Mouse (Mus musculus): ENCODE results near the gene Zfand3. TPM values are rescaled to one million over a fixed set of nuclear protein-coding genes. Genes with fewer than 3 reads are reported as not detected.

The Zfand3 gene
- polyA plus RNA-seq, 1 experiment from 2014 or later = 51.0 TPM

GRCm38 (mm10) chr17:30116226-30116625, 111.7 kb downstream of the Zfand3 start:
- Histone ChIP-seq H3K4me3 (no peak overlapping the region), H3K9me3 (no peaks in the 10 kb centered on the region), H3K36me3 (replicated peaks) (no peaks in the 10 kb centered on the region), H3K27ac (no peak overlapping the region), H3K9ac (no peak overlapping the region), H3K4me1 (peaks cover 24% of the 10 kb centered on the region), H3K27me3 (replicated peaks) (no peaks in the 10 kb centered on the region), H3K4me2 (no peak overlapping the region)
- 69% methylated on average over 5 of the region's 5 CpGs for WGBS
- no peak for ATAC-seq (replicated peaks)

- no peaks in the 10 kb centered on the region for H3K36me3 ChIP-seq (replicated peaks)
- no peak overlapping the region for H3K4me3 ChIP-seq
- no peaks in the 10 kb centered on the region for H3K27me3 ChIP-seq (replicated peaks)
- WGBS = 68% methylated on average over 5 of the region's 5 CpGs
- H3K9ac ChIP-seq = no peak overlapping the region
- H3K9me3 ChIP-seq = no peaks in the 10 kb centered on the region
- H3K27ac ChIP-seq = no peak overlapping the region
- peaks cover 11% of the 10 kb centered on the region for H3K4me1 ChIP-seq
- no peak overlapping the region for H3K4me2 ChIP-seq
- ATAC-seq (replicated peaks) = no peak
Measured at GRCm38 (mm10) chr17:30118036-30118435, 113.5 kb downstream of the Zfand3 start.

- Histone ChIP-seq H3K4me3 (no peak overlapping the region), H3K9me3 (no peaks in the 10 kb centered on the region), H3K36me3 (replicated peaks) (no peaks in the 10 kb centered on the region), H3K4me2 (no peak overlapping the region), H3K27me3 (replicated peaks) (no peaks in the 10 kb centered on the region), H3K27ac (no peak overlapping the region), H3K4me1 (peaks cover 8% of the 10 kb centered on the region), H3K9ac (no peak overlapping the region)
- WGBS = 93% methylated on average over 3 of the region's 3 CpGs
- no peak for ATAC-seq (replicated peaks)
Measured at GRCm38 (mm10) chr17:30122278-30122677, 117.7 kb downstream of the Zfand3 start.

- ATAC-seq (replicated peaks) = no peak
- 72% methylated on average over 6 of the region's 6 CpGs for WGBS
Measured at GRCm38 (mm10) chr17:30128456-30128855, 123.9 kb downstream of the Zfand3 start.

GRCm38 (mm10) chr17:30129220-30129619, 124.7 kb downstream of the Zfand3 start:
- peaks cover 24% of the 10 kb centered on the region for H3K4me1 ChIP-seq
- H3K27ac ChIP-seq = no peak overlapping the region
- ATAC-seq (replicated peaks) = no peak
- H3K9me3 ChIP-seq = no peaks in the 10 kb centered on the region
- WGBS = 67% methylated on average over 7 of the region's 7 CpGs
- H3K4me2 ChIP-seq = no peak overlapping the region
- no peaks in the 10 kb centered on the region for H3K36me3 ChIP-seq (replicated peaks)
- no peak overlapping the region for H3K9ac ChIP-seq
- no peaks in the 10 kb centered on the region for H3K27me3 ChIP-seq (replicated peaks)
- H3K4me3 ChIP-seq = no peak overlapping the region

More at GRCm38 (mm10) chr17:30128456-30128855, 123.9 kb downstream of the Zfand3 start:
- H3K27ac ChIP-seq = peak overlapping the region; percentile 3; the same call in 1 of the 2 replicates
- H3K9me3 ChIP-seq = no peaks in the 10 kb centered on the region
- H3K4me2 ChIP-seq = no peak overlapping the region
- H3K36me3 ChIP-seq (replicated peaks) = no peaks in the 10 kb centered on the region
- H3K9ac ChIP-seq = no peak overlapping the region
- H3K4me3 ChIP-seq = no peak overlapping the region
- H3K27me3 ChIP-seq (replicated peaks) = no peaks in the 10 kb centered on the region
- peaks cover 21% of the 10 kb centered on the region for H3K4me1 ChIP-seq

- H3K9ac ChIP-seq = no peak overlapping the region
- WGBS = 78% methylated on average over 4 of the region's 4 CpGs
- H3K27ac ChIP-seq = no peak overlapping the region
- H3K4me3 ChIP-seq = no peak overlapping the region
- H3K9me3 ChIP-seq = no peaks in the 10 kb centered on the region
- no peaks in the 10 kb centered on the region for H3K27me3 ChIP-seq (replicated peaks)
- no peak overlapping the region for H3K4me2 ChIP-seq
- peaks cover 27% of the 10 kb centered on the region for H3K4me1 ChIP-seq
- ATAC-seq (replicated peaks) = no peak
- no peaks in the 10 kb centered on the region for H3K36me3 ChIP-seq (replicated peaks)
Measured at GRCm38 (mm10) chr17:30130326-30130725, 125.8 kb downstream of the Zfand3 start.

GRCm38 (mm10) chr17:30133641-30134040, 129.1 kb downstream of the Zfand3 start:
- ATAC-seq (replicated peaks) = no peak
- Histone ChIP-seq H3K27ac (no peak overlapping the region), H3K4me2 (no peak overlapping the region), H3K36me3 (replicated peaks) (no peaks in the 10 kb centered on the region), H3K9me3 (no peaks in the 10 kb centered on the region), H3K9ac (no peak overlapping the region), H3K4me3 (no peak overlapping the region), H3K27me3 (replicated peaks) (no peaks in the 10 kb centered on the region), H3K4me1 (peaks cover 21% of the 10 kb centered on the region)
- WGBS = 89% methylated on average over 12 of the region's 12 CpGs

- H3K9me3 ChIP-seq = no peaks in the 10 kb centered on the region
- ATAC-seq (replicated peaks) = no peak
- no peak overlapping the region for H3K9ac ChIP-seq
- H3K36me3 ChIP-seq (replicated peaks) = no peaks in the 10 kb centered on the region
- no peak overlapping the region for H3K4me2 ChIP-seq
- 74% methylated on average over 10 of the region's 10 CpGs for WGBS
- H3K27me3 ChIP-seq (replicated peaks) = no peaks in the 10 kb centered on the region
- no peak overlapping the region for H3K27ac ChIP-seq
- peaks cover 15% of the 10 kb centered on the region for H3K4me1 ChIP-seq
- no peak overlapping the region for H3K4me3 ChIP-seq
Measured at GRCm38 (mm10) chr17:30134955-30135735, 130.6 kb downstream of the Zfand3 start.

- no peaks in the 10 kb centered on the region for H3K36me3 ChIP-seq (replicated peaks)
- H3K4me3 ChIP-seq = no peak overlapping the region
- H3K4me1 ChIP-seq = peaks cover 8% of the 10 kb centered on the region; the same call in 1 of the 2 replicates
- no peak overlapping the region for H3K4me2 ChIP-seq
- H3K9ac ChIP-seq = no peak overlapping the region
- no peaks in the 10 kb centered on the region for H3K27me3 ChIP-seq (replicated peaks)
- no peak for ATAC-seq (replicated peaks)
- 95% methylated on average over 6 of the region's 6 CpGs for WGBS
- no peaks in the 10 kb centered on the region for H3K9me3 ChIP-seq
- H3K27ac ChIP-seq = no peak overlapping the region
Measured at GRCm38 (mm10) chr17:30135890-30136289, 131.4 kb downstream of the Zfand3 start.

GRCm38 (mm10) chr17:30136684-30137083, 132.2 kb downstream of the Zfand3 start:
- Histone ChIP-seq H3K9me3 (no peaks in the 10 kb centered on the region), H3K27me3 (replicated peaks) (no peaks in the 10 kb centered on the region), H3K4me1 (peaks cover 6% of the 10 kb centered on the region; the same call in 1 of the 2 replicates), H3K27ac (no peak overlapping the region), H3K36me3 (replicated peaks) (no peaks in the 10 kb centered on the region), H3K4me2 (no peak overlapping the region), H3K9ac (no peak overlapping the region), H3K4me3 (no peak overlapping the region)
- no peak for ATAC-seq (replicated peaks)
- 93% methylated on average over 5 of the region's 5 CpGs for WGBS

GRCm38 (mm10) chr17:30137115-30137514, 132.6 kb downstream of the Zfand3 start:
- WGBS = 96% methylated on average over 4 of the region's 4 CpGs

GRCm38 (mm10) chr17:30144114-30144513, 139.6 kb downstream of the Zfand3 start:
- no peak overlapping the region for H3K9ac ChIP-seq
- H3K36me3 ChIP-seq (replicated peaks) = no peaks in the 10 kb centered on the region
- no peak for ATAC-seq (replicated peaks)
- H3K9me3 ChIP-seq = no peaks in the 10 kb centered on the region
- H3K4me1 ChIP-seq = peaks cover 41% of the 10 kb centered on the region
- H3K4me3 ChIP-seq = no peak overlapping the region
- no peak overlapping the region for H3K27ac ChIP-seq
- no peak overlapping the region for H3K4me2 ChIP-seq
- no peaks in the 10 kb centered on the region for H3K27me3 ChIP-seq (replicated peaks)
- 83% methylated on average over 6 of the region's 6 CpGs for WGBS

More at GRCm38 (mm10) chr17:30137115-30137514, 132.6 kb downstream of the Zfand3 start:
- Histone ChIP-seq H3K4me3 (no peak overlapping the region), H3K9me3 (no peaks in the 10 kb centered on the region), H3K9ac (no peak overlapping the region), H3K27ac (no peak overlapping the region), H3K36me3 (replicated peaks) (no peaks in the 10 kb centered on the region), H3K4me1 (peaks cover 6% of the 10 kb centered on the region; the same call in 1 of the 2 replicates), H3K27me3 (replicated peaks) (no peaks in the 10 kb centered on the region), H3K4me2 (no peak overlapping the region)
- ATAC-seq (replicated peaks) = no peak

GRCm38 (mm10) chr17:30145596-30146149, 141.1 kb downstream of the Zfand3 start:
- WGBS = 70% methylated on average over 10 of the region's 10 CpGs
- H3K9me3 ChIP-seq = no peaks in the 10 kb centered on the region
- ATAC-seq (replicated peaks) = no peak
- no peaks in the 10 kb centered on the region for H3K36me3 ChIP-seq (replicated peaks)
- no peak overlapping the region for H3K9ac ChIP-seq
- no peak overlapping the region for H3K4me2 ChIP-seq
- H3K4me3 ChIP-seq = no peak overlapping the region
- no peak overlapping the region for H3K27ac ChIP-seq
- no peaks in the 10 kb centered on the region for H3K27me3 ChIP-seq (replicated peaks)
- H3K4me1 ChIP-seq = peaks cover 53% of the 10 kb centered on the region

All from midbrain, embryonic 15.5 days (tissue).